Mouse (Mus musculus): Measurements from ENCODE around the gene Ccr7.

Gene Ccr7

GRCm38 (mm10) chr11:99153767-99154753, 817 bp downstream of the Ccr7 start:
- in situ Hi-C loops (cut with MboI, MseI), result no loop called here

DNA sequence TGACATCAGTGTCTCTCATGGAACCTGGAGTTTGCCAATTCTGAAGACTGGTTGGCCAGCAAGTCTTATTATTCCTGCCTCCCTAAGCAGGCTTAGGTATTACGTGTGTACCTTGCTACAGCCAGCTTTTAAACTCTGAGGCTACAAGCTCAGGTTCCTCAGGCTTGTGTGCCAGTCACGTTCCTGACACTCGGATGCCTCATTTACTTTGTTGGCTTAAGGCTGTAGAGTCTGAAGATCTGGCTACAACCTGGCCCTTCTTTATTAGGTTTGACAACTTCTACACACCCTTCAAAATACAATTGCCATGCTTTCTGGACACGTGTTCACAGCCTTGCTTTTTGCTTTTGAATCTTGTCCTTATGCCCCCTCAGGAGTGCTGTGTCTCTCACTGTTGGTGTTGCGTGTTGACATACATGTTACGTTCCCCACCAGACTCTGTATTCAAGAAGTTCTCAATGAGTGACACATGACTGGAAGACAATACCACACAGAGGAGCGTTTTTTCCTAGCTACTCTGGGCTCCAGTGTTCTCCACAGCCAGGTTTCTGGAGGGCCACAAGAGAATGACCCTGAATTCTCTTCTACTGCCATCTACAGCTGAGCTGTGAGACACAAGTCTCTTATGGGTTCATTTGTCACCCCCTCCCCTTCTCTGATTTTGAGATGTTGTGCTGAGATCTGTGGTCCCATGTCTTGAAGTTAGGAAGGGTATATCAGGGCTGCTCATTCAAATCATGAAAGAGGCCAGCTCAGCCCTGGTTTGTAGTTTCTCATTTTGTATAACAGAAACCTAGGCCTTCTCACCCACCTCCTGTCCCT, 2.3 kb downstream of the Ccr7 start:
- in situ Hi-C loops (cut with MboI, MseI), result no loop called here

DNA sequence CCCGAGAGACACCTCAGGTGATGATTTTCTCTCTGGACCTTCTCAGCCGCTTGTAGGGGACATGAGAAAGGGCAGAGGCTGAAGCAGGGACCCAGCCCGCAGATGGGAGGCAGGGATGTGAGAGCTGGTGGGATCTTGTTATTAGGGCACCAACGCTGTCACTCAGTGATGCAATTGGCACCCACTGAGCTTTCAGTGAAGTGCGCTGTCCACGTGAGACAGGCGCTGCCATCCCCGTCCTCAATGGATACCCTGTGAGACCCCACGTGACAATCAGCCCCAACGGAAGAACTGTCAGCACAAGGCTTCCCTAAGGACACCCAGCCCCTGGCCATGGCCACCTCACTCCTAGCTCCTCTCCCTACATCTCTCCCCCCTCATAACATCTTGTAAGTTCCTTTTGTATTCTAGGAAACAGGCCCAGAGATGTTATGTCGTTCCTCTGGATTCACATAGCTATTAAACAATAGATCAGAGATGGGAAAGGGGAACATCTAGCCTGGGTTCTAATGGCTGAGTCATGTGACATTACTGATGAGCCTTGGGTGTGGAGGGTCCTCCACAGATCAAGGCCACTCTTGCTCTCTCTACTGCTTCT, 3.4 kb downstream of the Ccr7 start:
- in situ Hi-C loops (cut with MboI, MseI), result no loop called here

GRCm38 (mm10) chr11:99150889-99151288, 4.0 kb downstream of the Ccr7 start:
- in situ Hi-C loops (cut with MboI, MseI), result no loop called here

GRCm38 (mm10) chr11:99149898-99150757, 4.7 kb downstream of the Ccr7 start:
- in situ Hi-C loops (cut with MboI, MseI), result loop anchor here (5.0 kb wide), 4 partner anchors 43 to 208 kb away; partner anchors contain the start of genes Igfbp4 (in 1 of the 2) and Top2a (in 1 of the 2)

- in situ Hi-C loops (cut with MboI, MseI), result loop anchor here (5.0 kb wide), 4 partner anchors 42 to 207 kb away; partner anchors contain the start of genes Igfbp4 (in 1 of the 2) and Top2a (in 1 of the 2)
Observed at GRCm38 (mm10) chr11:99148896-99149703, 5.8 kb downstream of the Ccr7 start.

- in situ Hi-C loops (cut with MboI, MseI), result loop anchor here (5.0 kb wide), 4 partner anchors 41 to 206 kb away; partner anchors contain the start of genes Igfbp4 (in 1 of the 2) and Top2a (in 1 of the 2)
Observed at GRCm38 (mm10) chr11:99148400-99148799, 6.5 kb downstream of the Ccr7 start.

GRCm38 (mm10) chr11:99147920-99148289, 7.0 kb downstream of the Ccr7 start:
- in situ Hi-C loops (cut with MboI, MseI), result loop anchor here (5.0 kb wide), 4 partner anchors 41 to 206 kb away; partner anchors contain the start of genes Igfbp4 (in 1 of the 2) and Top2a (in 1 of the 2)

- in situ Hi-C loops (cut with MboI, MseI), result loop anchor here (5.0 kb wide), 4 partner anchors 40 to 205 kb away; partner anchors contain the start of genes Igfbp4 (in 1 of the 2) and Top2a (in 1 of the 2)
Observed at GRCm38 (mm10) chr11:99147041-99147919, 7.6 kb downstream of the Ccr7 start.

GRCm38 (mm10) chr11:99146558-99146957, 8.3 kb downstream of the Ccr7 start:
- in situ Hi-C loops (cut with MboI, MseI), result loop anchor here (5.0 kb wide), 4 partner anchors 39 to 204 kb away; partner anchors contain the start of genes Igfbp4 (in 1 of the 2) and Top2a (in 1 of the 2)

DNA sequence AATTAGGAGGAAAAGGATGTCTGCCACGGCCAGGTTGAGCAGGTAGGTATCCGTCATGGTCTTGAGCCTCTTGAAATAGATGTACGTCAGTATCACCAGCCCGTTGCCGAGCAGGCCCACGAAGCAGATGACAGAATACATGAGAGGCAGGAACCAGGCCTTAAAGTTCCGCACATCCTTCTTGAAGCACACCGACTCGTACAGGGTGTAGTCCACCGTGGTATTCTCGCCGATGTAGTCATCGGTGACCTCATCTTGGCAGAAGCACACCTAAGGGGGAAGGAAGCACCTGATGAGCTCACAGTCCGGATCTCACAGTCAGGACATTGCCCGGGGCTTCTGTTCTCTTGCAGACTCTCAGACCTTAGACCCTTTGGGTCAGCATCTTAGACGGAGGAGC, 9.1 kb downstream of the Ccr7 start:
- in situ Hi-C loops (cut with MboI, MseI), result loop anchor here (5.0 kb wide), 4 partner anchors 38 to 203 kb away; partner anchors contain the start of genes Igfbp4 (in 1 of the 2) and Top2a (in 1 of the 2)

DNA sequence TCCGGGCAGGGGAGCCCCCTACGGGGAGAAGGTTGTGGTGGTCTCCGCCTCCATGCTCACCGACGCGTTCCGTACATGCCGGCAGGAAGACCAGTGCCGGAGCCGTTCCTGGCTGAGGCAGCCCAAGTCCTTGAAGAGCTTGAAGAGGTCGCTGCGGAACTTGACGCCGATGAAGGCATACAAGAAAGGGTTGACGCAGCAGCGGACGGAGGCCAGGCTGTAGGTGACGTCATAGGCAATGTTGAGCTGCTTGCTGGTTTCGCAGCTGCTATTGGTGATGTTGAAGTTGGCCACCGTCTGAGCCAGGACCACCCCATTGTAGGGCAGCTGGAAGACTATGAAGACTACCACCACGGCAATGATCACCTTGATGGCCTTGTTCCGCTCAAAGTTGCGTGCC, 9.9 kb downstream of the Ccr7 start:
- in situ Hi-C loops (cut with MboI, MseI), result loop anchor here (5.0 kb wide), 4 partner anchors 38 to 203 kb away; partner anchors contain the start of genes Igfbp4 (in 1 of the 2) and Top2a (in 1 of the 2)

- in situ Hi-C loops (cut with MboI, MseI), result no loop called here
Observed at GRCm38 (mm10) chr11:99144456-99144855, 10.4 kb downstream of the Ccr7 start.

DNA sequence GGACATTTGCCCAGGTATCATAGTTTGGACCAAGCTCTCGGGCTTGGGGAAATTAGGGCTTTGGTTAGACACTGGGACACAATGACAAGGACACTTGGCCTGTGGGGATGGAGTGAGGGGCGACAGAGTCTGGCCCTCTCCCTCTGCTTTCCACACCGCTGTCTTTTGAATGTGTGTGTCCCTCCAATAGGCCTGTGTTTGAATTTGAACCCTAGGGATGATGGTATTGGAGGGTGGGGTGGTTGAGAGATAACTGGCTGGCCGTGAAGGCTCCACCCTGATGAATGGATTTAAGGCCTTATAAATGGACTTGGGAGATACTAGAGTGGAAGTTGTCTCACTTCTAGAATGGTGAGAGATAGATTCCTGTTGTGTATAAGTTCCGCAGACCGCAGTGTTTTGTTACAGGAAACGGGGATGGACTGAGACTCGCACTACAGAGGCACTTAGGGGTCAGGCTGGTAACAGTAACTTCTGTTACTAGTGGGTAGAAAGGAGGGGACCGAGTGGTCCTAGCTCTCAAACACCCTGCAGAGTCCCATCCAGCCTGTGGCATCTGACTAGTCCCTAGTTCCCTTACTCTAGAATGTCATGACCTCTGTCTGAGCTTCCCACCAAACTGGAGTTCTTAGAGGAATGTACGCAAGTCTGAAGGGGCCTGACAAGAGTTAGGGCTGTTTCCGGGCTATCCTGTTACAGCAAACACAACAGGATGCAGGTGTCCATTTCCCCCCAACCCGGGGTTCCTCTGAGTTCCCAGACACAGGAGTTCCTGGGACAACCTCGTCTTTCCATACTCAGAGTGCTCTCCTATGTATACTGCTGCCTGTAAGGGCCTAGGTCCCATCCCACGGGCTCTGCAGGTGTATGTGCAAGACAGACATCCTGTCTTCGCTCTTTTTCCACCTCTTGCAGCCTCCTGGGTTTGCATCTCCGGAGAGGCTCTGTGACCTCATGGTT, 11.5 kb downstream of the Ccr7 start:
- in situ Hi-C loops (cut with MboI, MseI), result no loop called here

GRCm38 (mm10) chr11:99142493-99143095, 12.3 kb downstream of the Ccr7 start:
- in situ Hi-C loops (cut with MboI, MseI), result no loop called here

GRCm38 (mm10) chr11:99142046-99142445, 12.8 kb downstream of the Ccr7 start:
- in situ Hi-C loops (cut with MboI, MseI), result no loop called here
